Mouse (Mus musculus) brain, embryonic 14.5 days (tissue): ENCODE measurements at regions not wholly inside any gene's neighbourhood (a gene's known extent, or its start where the extent isn't known, plus 50 kb on each side); places are given as distances from the start of the nearest gene placed in this dataset.

Source experiments
- DNase-seq: peaks from one replicate; pipeline ENCODE4 v3.0.0-alpha.2; 2011; ENCODE audit warnings: low read depth
- CTCF ChIP-seq: fragments of 200-500 bp; IDR thresholded peaks from 2 replicates; pipeline ENCODE4 v1.5.1; 2012; ENCODE audit warnings: inconsistent platforms, mild to moderate bottlenecking, moderate library complexity, borderline replicate concordance; ENCODE audit not compliant: insufficient read depth, insufficient read length; ENCODE audit errors: extremely low read depth
- POLR2A ChIP-seq: fragments of 200-500 bp; IDR thresholded peaks from 2 replicates; pipeline ENCODE4 v1.6.1; 2012; ENCODE audit warnings: mild to moderate bottlenecking, inconsistent platforms, borderline replicate concordance; ENCODE audit not compliant: poor library complexity, insufficient read depth, insufficient read length, severe bottlenecking; ENCODE audit errors: extremely low read depth

DNA sequence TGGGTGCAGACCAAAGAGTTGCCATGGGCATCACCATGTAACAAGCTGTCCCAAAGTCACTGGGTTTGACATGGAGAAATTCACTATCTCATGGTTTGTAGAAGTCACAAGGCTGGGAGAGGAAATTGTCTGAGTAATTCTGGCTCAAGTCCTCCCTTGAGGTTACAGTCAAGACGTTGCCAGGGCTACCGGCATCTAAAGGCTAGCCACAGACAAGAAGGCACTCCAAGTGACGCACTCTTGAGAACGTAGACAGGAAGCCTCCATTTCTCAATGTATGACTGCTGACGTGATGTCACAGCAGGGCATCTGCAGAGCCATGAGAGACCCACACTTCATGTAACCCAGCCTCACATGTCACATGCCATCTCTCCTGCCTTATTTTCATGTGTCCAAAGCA lies 59.2 kb upstream of the Nectin1 start:
- DNase-seq = no peak
- no peak for TF ChIP-seq CTCF
- TF ChIP-seq POLR2A = no peak

DNA sequence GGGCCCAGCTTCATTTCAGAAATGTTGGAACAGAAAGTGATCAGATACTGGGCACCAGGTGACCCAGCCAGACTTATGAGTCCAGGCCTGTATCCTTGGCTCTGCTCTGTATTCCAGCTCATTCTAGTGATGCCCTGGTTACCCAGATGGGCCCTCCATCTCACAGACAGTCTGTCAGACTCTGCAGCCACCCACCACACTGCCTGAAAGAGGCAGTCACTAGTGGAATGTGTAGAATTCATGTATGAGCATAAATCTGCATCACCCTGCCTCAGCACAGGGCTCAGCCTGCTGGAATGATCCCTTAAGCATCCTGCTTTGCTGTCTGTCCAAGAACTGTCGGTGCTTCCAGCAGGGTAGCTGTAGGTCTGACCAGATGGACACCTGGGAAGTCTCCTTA lies 51.8 kb upstream of the Nectin1 start:
- TF ChIP-seq CTCF = no peak
- TF ChIP-seq POLR2A = no peak
- DNase-seq = no peak

DNA sequence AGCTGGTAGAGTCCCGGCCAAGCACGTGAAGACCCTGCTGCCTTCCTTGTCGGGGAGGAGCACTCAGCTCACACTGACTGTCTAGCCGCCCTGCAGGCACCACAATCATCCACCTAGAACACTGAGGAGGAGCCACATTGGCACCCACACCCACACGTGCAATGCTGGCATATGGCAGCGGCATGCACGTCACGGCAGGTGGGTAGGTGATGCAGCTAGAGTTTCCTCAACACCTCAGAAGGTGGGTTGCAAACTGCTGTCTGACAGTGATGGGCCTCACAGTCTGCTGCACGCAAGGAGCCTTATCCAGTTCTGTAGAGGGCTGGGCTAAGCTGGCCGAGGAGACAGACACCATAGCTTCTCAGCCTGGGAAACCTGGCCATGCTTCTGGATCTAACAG lies 51.2 kb upstream of the Nectin1 start:
- no peak for DNase-seq
- TF ChIP-seq CTCF (no peak), POLR2A (no peak)
